Mouse (Mus musculus) gastrocnemius, postnatal 4 days (tissue): ENCODE data around the gene Vmn1r104. TPM values are rescaled to one million over a fixed set of nuclear protein-coding genes. Genes with fewer than 3 reads are reported as not detected.
"Not testable (repeated sequence)": the region's sequence is repeated elsewhere in the genome, so short reads cannot be mapped to it uniquely, and the experiment has no call there.

Experiments
- DNase-seq, 2 experiments: peaks; one replicate each; pipeline ENCODE4 v3.0.0; 2021 to 2022; ENCODE audit warnings: low spot score in 2 of 2, mixed read lengths in 2 of 2
- long read RNA-seq, 2 experiments: library from polyadenylated mRNA; stranded (forward); transcript quantifications; one replicate each; pipeline ENCODE4 v2.0.0; 2021
- total RNA-seq, 2 experiments: library from RNA; stranded (reverse); gene quantifications; 2 replicates each; pipeline ENCODE4 v1.2.3; 2021

Gene Vmn1r104
- not detected for total RNA-seq
- long read RNA-seq, experiment 1: 0 reads
- long read RNA-seq, experiment 2: 0 reads

DNA sequence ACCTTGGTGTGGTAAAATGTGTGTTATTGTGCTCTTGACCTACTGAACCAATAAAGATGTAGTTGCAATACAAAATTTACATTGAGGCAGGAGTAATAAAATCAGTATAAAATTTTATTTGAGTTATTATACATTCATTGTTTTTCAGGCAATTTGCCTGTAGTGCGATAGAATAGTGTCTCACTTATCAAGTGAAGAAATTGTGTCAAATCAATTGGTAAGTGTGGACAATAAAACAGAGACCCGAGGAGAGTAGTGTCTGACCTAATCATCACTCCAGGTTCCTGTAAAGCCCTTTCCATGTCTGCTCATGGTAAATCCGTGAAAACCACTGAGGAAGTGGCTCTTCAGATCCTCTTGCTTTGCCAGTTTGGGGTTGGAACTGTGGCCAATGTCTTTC lies at the start of gene Vmn1r104:
Vmn1r104 (plus strand) TSS at position 301 of the 400 bp plus-strand sequence.
- DNase-seq: not testable (repeated sequence)

DNA sequence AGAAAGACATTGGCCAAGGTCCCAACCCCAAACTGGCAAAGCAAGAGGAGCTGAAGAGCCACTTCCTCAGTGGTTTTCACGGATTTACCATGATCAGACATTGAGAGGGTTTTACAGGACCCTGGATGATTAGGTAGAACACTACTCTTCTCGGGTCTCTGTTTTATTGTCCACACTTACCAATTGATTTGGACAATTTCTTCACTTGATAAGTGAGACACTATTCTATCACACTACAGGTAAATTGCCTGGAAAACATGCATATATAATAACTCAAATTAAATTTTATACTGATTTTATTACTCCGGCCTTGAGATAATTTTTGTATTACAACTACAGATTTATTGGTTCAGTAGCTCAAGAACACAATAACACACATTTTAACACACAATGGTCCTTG lies 23.2 kb upstream of the Vmn1r104 start, which contains the start of gene Vmn1r103:
Vmn1r103 (minus strand) TSS at position 101 of the 400 bp plus-strand sequence.
- DNase-seq: not testable (repeated sequence)

- not testable (repeated sequence) for DNase-seq
These were observed 12.0 kb downstream of the Vmn1r104 start, which contains the start of gene Gm5726 for GRCm38 (mm10) chr7:20545657-20546056. TSS of gene Gm5726 (minus strand) at chr7:20545757.

DNA sequence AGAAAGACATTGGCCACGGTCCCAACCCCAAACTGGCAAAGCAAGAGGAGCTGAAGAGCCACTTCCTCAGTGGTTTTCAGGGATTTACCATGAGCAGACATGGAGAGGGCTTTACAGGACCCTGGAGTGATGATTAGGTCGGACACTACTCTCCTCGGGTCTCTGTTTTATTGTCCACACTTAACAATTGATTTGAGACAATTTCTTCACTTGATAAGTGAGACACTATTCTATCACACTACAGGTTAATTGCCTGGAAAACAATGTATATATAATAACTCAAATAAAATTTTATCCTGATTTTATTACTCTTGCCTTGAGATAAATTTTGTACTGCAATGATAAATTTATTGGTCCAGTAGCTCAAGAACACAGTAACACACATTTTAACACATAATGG lies 42.5 kb downstream of the Vmn1r104 start, which contains the start of gene Gm4141:
Gm4141 (minus strand) TSS at position 101 of the 400 bp plus-strand sequence.
- not testable (repeated sequence) for DNase-seq

Other genes starting within 250 kb of the Vmn1r104 start
- gene Gm4133, start 199.8 kb upstream of the Vmn1r104 start, total RNA-seq: not detected
- gene Gm5728, start 158.4 kb upstream of the Vmn1r104 start, total RNA-seq: not detected
- not detected for gene Vmn1r100, start 115.9 kb upstream of the Vmn1r104 start, total RNA-seq
- not detected for gene Vmn1r101, start 91.2 kb upstream of the Vmn1r104 start, total RNA-seq
- not detected for gene Gm10670, start 58.9 kb upstream of the Vmn1r104 start, total RNA-seq
- not detected for gene Vmn1r103, start 23.3 kb upstream of the Vmn1r104 start, total RNA-seq
- not detected for gene Gm5726, start 11.9 kb downstream of the Vmn1r104 start, total RNA-seq
- not detected for gene Gm4141, start 42.4 kb downstream of the Vmn1r104 start, total RNA-seq
- gene Gm4513, start 65.2 kb downstream of the Vmn1r104 start, total RNA-seq: not detected
- gene Vmn1r107, start 135.1 kb downstream of the Vmn1r104 start, total RNA-seq: not detected
- not detected for gene Vmn1r111, start 169.4 kb downstream of the Vmn1r104 start, total RNA-seq
- not detected for gene Gm10668, start 196.8 kb downstream of the Vmn1r104 start, total RNA-seq
- gene Vmn1r112, start 237.3 kb downstream of the Vmn1r104 start, total RNA-seq: not detected